Mouse (Mus musculus): Measurements from ENCODE around the gene Ttn.
A peak's percentile ranks its signal among the peaks of the same experiment; 100 is the strongest.

Ttn gene

GRCm38 (mm10) chr2:76705655-76706054 lies 276.7 kb downstream of the Ttn start:
- no peak for DNase-seq (ENCODE audit: low spot score in 2 of 2)

GRCm38 (mm10) chr2:76702751-76703150 lies 279.6 kb downstream of the Ttn start:
- DNase-seq (ENCODE audit: low spot score in 2 of 2): no peak

- no peak for DNase-seq (ENCODE audit: low spot score in 2 of 2)
Measured at GRCm38 (mm10) chr2:76702188-76702587, 280.2 kb downstream of the Ttn start.

- no peak for DNase-seq (ENCODE audit: low spot score in 2 of 2)
Measured at GRCm38 (mm10) chr2:76695290-76695689, 287.1 kb downstream of the Ttn start.

DNA sequence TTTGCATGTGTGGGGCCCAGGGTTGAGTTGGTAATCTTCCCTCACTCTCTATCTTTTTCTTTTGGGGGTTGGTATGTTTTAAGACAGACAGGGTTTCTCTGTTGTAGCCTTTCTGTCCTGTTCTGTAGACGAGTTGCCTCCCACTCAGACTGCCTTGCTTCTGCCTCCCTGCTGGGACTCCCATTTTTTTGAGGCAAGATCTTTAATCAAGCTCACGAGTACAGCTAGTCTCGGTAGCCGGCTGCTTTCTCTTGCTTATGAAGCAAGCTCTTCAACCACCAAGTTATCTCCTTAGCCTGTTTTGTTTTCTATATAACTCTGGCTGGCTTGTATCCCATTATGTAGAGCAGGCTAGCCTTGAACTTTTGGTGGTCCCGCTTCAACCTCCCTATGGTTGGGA lies 288.6 kb downstream of the Ttn start:
- no peak for DNase-seq (ENCODE audit: low spot score in 2 of 2)

DNA sequence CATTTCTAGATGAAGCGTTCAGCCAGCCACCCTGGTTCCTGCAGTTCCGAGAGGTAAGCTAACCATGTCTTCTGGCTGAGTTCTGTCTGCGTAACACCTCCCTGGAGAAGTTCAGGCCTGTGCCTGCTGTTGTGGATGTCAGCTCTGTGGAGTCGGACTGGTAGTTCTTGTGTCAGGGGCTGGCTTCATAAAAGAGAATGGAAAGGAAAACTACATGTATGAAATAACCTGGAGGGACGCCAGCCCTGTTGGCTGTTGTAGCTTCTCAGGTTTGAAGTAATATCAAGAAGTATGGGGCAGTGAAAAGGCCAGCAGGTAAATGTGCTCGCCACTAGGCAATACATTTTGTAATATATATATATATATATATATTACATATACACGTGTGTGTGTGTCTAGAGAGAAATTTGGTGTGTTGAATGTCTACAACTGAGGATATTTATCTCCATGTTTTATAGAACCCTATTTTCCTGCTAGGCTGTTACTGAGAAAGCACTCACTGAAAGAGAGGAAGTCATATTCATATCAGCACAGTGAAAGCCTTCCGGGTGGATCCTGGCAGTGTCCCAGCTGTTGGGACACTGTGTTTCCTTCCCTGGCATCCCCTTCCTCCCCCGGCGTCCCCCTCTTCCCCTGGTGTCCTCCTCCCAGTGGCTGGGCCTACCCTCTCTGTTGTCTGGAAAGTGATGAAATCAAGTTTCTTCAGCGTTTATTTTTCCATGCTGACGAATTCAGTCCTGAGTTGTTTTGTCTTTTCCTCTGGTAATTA lies 291.7 kb downstream of the Ttn start:
- DNase-seq (ENCODE audit: low spot score in 2 of 2): no peak

DNA sequence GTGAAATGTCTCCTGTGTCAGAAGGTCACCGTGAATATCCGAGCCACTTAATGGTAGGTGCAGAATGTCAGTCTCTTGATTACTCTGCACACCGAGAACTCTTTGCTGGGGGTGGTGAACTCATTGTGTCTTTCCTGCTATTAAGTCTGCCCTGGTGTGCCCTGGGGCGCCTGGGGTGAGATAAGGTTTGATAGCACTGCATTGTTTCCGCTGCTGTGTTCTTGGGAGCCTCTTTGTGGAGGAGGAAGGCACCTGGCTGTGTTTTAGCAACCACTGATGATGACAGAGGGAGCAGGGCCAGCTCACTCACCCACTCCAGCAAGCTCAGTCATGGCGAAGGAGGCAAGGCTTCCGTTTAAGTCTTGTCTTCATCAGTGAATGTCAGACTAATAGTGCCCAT lies 294.2 kb downstream of the Ttn start:
- DNase-seq (ENCODE audit: low spot score in 2 of 2): no peak

GRCm38 (mm10) chr2:76687608-76688007 lies 294.7 kb downstream of the Ttn start:
- DNase-seq (ENCODE audit: low spot score in 2 of 2): no peak

DNA sequence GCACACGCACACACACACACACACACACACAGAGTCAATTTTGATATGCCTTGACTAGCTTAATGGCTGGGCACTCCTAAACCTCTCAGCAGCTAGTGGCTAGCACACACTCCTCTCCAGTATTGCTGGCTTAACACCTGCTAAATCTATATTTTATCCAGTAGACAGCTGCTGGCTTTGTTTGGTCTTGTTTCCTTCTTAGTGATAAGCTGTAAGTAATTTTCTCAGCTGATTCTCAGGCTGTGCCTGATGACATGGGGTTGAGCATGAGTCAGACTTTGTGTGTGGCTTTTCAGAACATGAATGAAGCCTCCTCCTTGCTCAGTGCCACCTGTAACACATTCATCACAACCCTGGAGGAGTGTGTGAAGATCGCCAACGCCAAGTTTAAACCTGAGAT lies 295.4 kb downstream of the Ttn start:
- DNase-seq (ENCODE audit: low spot score in 2 of 2): no peak

DNA sequence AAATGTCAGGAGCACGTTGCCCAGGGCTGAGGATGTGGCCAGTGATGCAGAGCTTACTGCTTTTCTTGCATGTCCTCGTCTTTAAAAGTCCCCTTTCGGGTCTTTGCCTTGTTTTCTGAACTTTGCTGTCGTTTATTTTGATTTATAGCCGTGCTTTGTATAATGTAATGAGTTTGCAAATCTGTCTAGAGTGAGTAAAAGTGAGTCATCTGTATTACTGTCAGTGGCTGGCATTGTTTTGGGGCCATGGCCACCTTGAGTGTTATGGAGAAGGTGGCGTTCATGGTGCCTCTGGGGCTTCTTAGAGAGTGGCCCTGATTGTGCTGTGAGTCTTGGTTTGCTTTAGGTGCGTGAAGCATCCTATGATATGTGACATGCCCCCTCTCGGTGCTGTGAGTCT lies 300.0 kb downstream of the Ttn start:
- no peak for DNase-seq (ENCODE audit: low spot score in 2 of 2)

- no peak for DNase-seq (ENCODE audit: low spot score in 2 of 2)
Measured at GRCm38 (mm10) chr2:76676401-76677226, 305.7 kb downstream of the Ttn start.

DNA sequence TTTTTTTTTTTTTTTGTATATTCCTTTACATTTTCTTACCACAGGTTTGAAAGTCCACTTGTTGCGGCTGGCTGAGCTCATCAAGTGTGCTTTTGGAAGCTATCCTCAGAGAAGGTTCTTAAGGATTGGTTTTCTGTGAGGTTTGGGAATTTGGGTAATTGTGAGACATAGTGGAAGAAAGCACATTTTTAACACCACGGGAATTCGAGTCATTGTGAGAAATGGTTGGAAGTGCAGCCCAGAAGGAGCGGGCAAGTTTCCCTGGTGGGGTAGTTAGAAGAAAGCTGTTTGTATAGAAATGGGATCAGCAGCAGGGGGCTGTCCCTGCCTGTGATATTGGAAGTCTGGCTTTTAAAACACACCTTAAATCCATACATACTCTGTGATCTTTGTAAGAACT lies 306.4 kb downstream of the Ttn start:
- DNase-seq (ENCODE audit: low spot score in 2 of 2): no peak

GRCm38 (mm10) chr2:76675451-76675850 lies 306.9 kb downstream of the Ttn start:
- DNase-seq (ENCODE audit: low spot score in 2 of 2): no peak

- DNase-seq (ENCODE audit: low spot score in 2 of 2): peak; percentile 61 to 78
Measured at GRCm38 (mm10) chr2:76674725-76675427, 307.5 kb downstream of the Ttn start, which contains the start of gene Plekha3. Gene Plekha3, plus strand, starts transcription at chr2:76675281.

GRCm38 (mm10) chr2:76673472-76674081 lies 308.8 kb downstream of the Ttn start:
- DNase-seq (ENCODE audit: low spot score in 2 of 2): peak; percentile 32 to 77

DNA sequence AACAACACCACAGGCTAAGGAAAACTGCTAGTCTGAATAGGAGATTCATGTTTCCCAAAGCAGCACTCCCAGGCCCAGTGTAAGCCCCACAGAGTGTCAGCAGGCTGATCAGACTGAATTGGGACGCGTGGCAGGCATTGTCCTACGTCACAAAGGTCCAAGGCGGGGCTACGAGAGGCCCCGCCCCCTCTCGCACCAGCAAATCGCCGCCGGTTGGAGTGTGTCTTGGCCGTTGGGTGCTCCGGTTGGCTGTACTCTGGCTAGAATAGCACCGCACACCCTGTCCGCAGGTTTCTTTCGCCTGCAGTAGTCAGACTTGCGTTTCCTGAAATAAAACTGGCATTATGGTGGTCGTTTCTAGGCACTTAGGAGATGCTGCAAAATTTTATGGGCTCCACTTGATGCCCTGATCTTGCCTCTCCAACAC lies 309.4 kb downstream of the Ttn start, which contains the start of gene Fkbp7:
Gene Fkbp7, minus strand, starts transcription at position 151 of the 427 bp plus-strand sequence.
- DNase-seq (ENCODE audit: low spot score in 2 of 2): peak; percentile 79 to 90

- no peak for DNase-seq (ENCODE audit: low spot score in 2 of 2)
Measured at GRCm38 (mm10) chr2:76672134-76672745, 310.1 kb downstream of the Ttn start.

DNA sequence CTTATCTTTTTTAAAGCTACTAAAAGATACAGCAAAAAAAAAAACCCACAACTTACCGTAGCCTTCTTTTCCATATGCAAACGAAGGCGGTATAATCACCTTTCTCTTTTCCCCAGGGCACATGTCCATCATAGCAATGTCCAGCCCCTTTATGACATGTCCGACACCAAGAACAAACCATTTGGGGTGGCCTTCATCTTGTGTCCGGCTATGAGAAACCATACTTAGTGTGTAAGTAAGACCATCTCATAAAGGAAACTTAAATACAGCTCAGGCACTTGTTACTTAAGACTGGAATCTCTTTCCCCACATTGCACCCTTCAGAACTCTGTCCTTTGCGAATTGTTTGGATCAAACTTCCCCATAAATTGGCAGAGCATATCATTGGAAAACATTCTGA lies 310.7 kb downstream of the Ttn start:
- DNase-seq (ENCODE audit: low spot score in 2 of 2): no peak

DNA sequence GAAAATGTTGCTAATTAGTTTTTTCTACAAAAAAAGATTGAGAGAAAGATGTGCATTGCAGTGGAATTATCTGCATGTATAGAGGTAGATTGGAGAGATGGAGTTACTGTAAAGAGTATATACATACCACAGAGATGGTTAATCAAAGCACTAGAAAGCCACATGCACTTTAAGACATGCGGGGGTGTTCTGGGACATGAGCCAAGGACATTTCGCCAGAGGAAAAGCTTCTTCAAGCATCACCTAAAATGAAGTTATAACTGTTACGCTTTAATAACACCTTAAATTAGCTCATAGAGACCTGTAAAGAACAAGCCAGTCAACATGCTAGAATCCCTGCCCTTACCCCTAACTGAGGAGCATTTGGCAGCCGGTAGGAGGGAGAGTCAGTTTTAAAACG lies 315.1 kb downstream of the Ttn start:
- DNase-seq (ENCODE audit: low spot score in 2 of 2): no peak

DNA sequence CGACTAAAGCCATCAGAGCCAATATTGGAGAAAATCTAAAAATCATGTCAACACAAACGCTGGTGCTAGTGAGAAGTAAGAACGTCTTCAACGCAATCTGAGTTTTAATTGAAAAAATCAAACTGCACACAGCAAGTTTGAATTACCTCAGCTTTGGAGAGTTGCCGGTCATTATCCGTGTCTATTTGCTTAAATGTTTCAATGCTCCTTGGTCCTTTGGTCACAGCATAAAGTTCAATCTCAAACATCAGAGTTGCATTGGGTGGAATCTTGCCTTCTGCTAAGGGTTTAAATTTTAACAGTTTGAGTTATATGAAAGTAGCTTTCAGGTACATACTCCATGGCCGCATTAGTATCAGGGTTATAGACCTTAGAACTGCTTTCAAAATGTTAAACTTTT lies 316.8 kb downstream of the Ttn start:
- no peak for DNase-seq (ENCODE audit: low spot score in 2 of 2)

DNA sequence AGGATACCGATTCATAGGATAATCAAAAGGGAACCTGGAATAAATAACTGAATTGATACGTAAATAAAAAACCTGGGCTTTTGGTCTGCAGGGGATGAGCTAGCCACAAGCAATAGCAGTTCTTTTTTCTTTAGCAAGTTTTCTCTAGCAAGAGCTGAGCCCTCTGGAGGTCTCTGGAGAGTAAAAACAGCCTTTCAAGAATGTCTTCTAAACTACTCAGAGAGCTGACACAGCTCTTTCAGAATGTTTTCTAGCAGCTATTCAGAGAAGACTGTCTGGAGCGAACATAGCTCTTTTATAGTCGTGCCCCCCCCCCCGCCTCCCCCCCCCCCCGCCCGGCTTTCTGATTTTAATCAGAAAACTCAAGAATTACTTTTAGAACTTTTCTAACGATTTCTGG lies 322.9 kb downstream of the Ttn start:
- no peak for DNase-seq (ENCODE audit: low spot score in 2 of 2)

All from spleen, postnatal 10 days (tissue).